Mouse (Mus musculus) spleen, postnatal 10 days (tissue): ENCODE measurements around the gene Mprip.

ENCODE experiments used
- DNase-seq, 2 experiments: peaks; one replicate each; pipeline ENCODE4 v3.0.0; 2021 to 2022; ENCODE audit warnings: low spot score in 2 of 2

The Mprip gene

GRCm38 (mm10) chr11:59803516-59803915 is 142.4 kb downstream of the Mprip start:
- no peak for DNase-seq

DNA sequence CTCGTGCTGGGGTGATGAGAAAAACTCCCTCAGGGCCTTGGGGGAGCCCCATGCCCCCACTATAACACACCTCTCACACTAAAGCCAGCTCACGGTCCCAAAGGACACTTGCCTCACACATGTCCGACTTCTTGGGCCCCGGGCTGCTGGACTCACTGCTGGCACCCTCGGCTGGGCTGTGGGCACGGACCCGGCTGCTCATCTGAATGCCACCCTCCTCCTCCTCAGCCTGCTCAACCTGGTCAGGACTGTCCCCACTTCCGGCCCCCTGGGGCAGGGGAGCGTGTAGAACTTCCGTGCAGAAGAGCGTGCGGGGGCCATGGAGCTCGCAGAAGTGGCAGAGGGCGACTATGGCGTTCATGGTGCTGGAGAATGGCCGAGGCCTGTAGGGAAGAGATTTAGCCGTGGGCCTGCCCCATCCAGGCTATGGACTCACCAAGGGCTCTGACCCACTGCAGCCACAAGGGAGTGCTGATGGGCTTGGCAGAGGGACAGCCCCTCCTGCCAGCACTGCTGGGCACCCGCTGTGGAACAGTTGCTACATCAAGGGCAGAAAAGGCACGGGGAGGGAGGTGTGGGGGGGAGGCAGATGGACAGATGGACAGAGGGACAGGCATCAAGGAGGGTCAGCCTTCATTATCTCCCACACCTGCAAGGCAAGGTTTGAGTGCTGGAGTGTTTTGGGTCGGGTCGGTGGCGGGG is 143.5 kb downstream of the Mprip start:
- DNase-seq: peak in 1 of 2 experiments; percentile 13

DNA sequence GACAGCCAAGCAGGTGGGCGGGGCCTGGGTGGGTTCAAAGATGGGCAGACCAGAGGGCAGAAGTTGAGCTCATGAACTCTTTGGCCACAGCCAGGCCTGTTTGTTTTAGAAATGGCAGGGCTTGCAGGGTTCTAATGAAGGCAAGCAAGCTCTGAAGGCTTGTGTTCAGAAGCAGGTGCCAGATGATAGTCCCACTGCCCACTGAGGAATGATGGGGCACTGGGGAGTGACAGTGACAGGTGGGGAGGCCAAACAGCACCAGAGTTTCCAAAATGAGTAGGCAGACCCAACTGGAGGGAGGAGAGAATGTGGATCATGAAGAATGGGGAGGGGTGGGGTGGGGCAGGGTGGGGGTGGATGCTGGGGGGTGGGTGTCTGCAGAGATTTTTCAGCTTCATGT is 144.2 kb downstream of the Mprip start:
- DNase-seq: no peak

DNA sequence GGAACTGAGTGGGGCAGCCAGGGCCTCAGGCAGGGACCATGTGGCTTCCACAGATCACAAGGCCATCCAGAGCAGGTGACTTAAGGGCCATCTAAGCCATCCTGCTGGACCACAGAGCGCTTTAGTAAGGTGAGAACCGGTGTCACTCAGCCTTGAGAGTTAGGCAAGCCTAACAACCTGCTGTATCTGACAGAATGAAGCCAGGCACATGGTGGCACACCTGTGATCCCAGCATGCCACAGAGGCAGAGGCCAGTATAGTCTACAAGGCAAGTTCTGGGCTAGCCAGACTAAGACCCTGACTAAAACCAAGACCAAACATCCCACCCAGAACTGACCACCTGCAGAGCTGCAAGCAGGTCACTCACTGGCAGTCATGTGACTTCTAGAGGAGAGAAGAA is 144.6 kb downstream of the Mprip start:
- no peak for DNase-seq

- DNase-seq: no peak
Observed at GRCm38 (mm10) chr11:59808170-59808960, 147.3 kb downstream of the Mprip start.

- DNase-seq: peak in 1 of 2 experiments; percentile 47
Observed at GRCm38 (mm10) chr11:59809071-59809669, 148.1 kb downstream of the Mprip start.

DNA sequence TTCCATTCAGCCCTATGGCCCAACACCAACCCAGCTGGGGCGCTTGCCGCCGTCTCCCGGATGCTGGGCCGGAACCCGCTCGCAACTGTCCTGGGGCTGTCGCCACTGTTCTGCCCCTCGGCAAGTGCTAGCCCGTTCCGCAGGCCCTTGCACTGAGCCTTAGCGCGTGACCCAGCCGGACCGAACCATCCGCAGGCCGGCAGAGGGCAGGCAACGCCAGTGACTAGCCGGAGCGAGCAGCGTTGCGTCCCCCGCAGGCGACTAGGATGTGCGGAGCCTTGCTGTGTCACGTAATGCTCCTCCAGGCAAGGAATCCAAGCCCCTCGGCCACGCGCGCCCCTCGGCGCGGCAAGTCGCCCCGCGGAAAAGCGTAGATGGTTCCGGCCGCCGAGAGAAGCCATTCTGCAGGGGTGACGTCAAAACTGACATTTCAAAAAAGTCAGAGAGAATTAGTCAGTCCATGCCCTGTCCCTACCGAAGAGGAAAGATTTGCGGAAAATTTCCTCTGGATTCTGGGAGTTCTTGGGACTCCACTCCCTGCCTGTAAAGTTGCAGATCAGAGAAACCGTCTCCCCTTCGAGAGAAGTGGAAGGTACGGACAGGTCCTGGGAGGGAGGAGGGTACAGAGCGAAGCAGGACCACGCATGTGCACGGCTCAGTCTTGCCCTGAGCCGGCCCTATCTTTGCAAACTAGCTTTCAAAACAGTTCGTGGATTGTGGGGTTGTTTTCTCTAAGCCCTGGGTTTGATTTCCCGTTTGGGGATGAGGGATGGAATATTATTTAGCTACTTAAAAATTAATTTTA is 148.8 kb downstream of the Mprip start, which contains the start of gene Flcn:
Flcn (minus strand) TSS at position 347 of the 805 bp plus-strand sequence.
- DNase-seq: peak; percentile 86 to 90

DNA sequence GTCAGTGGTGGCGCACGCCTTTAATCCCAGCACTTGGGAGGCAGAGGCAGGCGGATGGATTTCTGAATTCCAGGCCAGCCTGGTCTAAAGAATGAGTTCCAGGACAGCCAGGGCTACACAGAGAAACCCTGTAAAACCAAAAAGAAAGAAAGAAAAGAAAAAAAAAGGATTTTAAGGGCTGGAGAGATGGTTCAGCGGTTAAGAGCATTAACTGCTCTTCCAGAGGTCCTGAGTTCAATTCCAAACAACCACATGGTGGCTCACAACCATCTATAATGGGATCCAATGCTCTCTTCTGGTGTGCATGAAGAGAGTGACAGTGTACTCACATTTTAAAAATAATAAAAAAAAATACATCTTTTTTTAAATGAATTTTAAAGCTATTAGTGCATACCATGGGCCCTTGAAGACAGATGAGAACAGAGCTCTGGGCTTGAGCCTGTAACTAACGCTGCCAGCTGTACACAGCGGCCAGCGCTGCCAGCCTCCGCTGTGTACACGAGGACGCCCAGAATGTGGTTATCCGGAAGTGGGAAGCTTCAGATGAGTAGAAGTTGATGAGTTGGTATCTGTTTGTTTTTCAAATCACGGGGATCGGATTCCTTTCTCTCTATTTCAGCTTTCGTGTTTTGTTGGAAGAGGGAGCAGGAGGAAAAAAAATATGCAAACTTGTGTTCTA is 149.5 kb downstream of the Mprip start:
- peak in 1 of 2 experiments; percentile 9 for DNase-seq

DNA sequence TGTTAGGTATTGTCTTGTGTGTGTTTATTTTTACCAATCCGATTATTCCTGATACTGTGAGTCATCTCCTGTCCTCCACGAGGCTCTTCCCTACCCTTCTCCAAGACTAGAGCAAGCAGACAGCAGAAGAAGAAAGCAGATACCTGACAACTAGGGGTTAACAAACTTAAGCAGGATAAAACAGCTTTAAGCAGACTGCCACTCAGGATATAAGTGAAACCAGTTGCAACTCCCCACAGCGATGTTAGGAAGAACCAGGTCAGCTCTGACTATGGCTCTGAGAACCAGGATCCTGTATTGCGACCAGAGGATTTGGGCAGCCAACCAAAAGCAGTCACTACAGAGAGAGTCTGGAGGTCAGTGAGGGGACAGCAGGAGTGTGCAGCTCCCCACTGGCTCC is 150.1 kb downstream of the Mprip start:
- no peak for DNase-seq

- DNase-seq: no peak
Observed at GRCm38 (mm10) chr11:59813276-59813675, 152.2 kb downstream of the Mprip start.

DNA sequence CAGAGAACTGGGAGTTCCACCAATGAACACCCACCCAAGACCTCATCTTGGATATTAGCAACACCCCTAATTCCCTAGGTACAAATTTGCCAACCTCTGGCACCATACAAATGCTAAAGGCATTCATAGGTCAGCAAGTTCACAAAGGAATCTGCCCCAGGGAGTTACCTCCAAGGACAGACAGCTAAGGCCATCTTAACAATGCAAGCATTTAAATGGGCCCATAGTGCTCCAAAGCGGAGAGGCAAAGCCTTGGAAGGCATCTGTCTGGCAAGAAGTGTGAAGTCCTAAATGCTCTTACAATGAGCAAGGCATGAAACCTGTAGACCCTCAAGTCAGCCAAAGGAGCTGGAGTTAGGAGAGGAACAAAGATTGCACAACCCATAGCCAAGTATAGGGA is 153.2 kb downstream of the Mprip start:
- no peak for DNase-seq

DNA sequence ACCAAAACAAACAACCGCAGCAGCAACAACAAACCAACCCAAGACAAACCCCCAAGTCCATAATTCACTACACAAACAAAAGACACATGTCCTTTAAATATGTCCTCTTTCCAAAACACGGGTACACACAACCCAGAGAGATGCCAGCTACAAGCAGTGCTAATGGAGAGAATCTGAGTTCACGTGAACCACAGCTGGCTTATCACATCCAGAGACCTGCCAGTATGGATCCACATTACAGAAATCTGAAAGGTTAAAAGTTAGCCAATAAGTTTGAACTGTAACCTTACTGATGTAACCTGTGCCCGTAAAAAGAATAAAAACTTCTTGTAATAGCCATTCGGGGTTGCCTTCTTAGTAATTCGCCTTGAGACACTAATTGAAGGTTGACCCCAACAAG is 153.8 kb downstream of the Mprip start:
- DNase-seq: no peak

GRCm38 (mm10) chr11:59815482-59816065 is 154.5 kb downstream of the Mprip start:
- no peak for DNase-seq

- DNase-seq: no peak
Observed at GRCm38 (mm10) chr11:59817916-59818315, 156.8 kb downstream of the Mprip start.

DNA sequence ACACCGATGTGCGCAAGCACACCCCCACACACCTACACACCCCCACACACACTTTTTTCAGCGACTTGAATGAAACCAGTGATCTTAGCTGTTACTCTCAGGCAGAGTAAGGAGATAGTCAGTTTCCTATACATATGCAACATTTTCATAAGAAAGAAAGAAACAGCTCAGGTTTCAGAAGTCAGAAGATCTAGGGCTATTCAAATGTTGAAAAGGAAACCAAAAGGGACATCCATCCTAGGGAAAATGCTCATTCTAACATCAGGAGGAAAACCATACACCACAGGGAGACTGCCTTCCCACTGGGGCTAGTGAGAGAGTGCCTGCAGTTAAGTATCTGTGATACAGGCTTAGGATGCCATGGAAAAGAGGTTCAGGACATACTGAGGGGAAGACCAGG is 160.5 kb downstream of the Mprip start:
- no peak for DNase-seq
